Mouse (Mus musculus): Measurements from ENCODE around the gene Col5a1.

Col5a1 gene

DNA sequence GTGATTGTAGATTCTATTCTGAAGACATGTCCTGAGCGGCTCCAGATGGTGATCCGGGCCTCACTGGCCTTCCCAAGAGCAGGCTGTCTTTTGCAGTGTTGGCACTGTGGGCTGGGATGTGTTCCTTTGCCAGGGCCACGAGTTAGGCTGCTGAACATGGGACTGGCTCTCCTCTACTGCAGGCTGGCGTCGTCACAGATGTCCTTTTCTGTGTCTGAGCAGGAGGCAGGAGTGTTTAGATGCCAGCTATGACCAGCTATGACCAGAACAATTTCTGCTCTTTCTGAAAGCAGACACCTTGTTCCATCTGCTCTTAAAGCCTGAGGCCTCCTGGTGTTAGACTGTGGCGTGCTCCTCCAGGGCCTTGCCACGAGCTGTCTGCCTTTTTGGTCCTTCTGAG lies 31.9 kb downstream of the Col5a1 start:
- no peak for DNase-seq (ENCODE audit: low spot score in 2 of 2)

GRCm38 (mm10) chr2:27919309-27919850 lies 33.2 kb downstream of the Col5a1 start:
- DNase-seq (ENCODE audit: low spot score in 2 of 2): no peak

DNA sequence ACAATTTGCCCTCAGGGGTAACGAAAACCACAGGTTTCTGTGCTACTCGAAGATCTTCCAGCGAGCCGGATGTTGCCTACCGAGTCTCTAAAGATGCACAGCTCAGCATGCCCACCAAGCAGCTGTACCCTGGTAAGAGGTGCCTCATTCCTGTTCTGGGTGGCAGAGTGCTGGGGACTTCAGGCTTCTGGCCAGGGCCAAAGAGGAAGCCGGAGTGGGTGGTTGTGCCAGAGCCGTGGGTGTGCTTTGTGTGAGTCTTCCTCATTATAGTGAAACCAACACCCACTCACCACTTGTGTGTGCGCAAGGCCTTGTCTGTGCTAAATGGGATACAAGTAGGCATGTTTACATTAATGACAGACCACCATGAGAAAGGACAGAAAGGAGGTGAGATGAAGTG lies 35.8 kb downstream of the Col5a1 start:
- DNase-seq (ENCODE audit: low spot score in 2 of 2): no peak

GRCm38 (mm10) chr2:27923718-27924117 lies 37.5 kb downstream of the Col5a1 start:
- no peak for DNase-seq (ENCODE audit: low spot score in 2 of 2)

GRCm38 (mm10) chr2:27924463-27924862 lies 38.2 kb downstream of the Col5a1 start:
- DNase-seq (ENCODE audit: low spot score in 2 of 2): no peak

GRCm38 (mm10) chr2:27926478-27927165 lies 40.4 kb downstream of the Col5a1 start:
- DNase-seq (ENCODE audit: low spot score in 2 of 2): peak; percentile 47 to 72

- no peak for DNase-seq (ENCODE audit: low spot score in 2 of 2)
Measured at GRCm38 (mm10) chr2:27930471-27931015, 44.3 kb downstream of the Col5a1 start.

GRCm38 (mm10) chr2:27931130-27931529 lies 44.9 kb downstream of the Col5a1 start:
- DNase-seq (ENCODE audit: low spot score in 2 of 2): no peak

DNA sequence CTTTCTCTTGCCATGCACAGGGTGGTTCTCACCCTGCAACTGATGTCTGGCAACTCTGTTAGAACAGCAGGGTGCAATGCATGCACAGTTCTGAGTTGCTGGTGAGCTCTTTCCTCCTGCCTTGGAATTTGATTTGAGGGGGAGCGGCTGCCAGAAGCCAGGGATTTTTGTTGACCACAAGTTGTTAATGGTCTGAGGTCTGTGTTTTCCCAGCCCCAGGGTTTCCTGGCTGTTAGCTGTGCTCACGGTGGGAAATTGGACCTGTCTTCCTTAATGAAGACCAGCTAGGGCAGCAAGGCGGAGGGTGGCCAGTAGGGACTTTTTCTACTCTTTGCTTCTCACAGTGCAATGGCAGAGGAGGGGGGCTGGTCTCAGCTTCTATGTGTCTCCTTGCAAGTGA lies 45.7 kb downstream of the Col5a1 start:
- DNase-seq (ENCODE audit: low spot score in 2 of 2): no peak

GRCm38 (mm10) chr2:27934269-27934668 lies 48.0 kb downstream of the Col5a1 start:
- no peak for DNase-seq (ENCODE audit: low spot score in 2 of 2)

- DNase-seq (ENCODE audit: low spot score in 2 of 2): no peak
Measured at GRCm38 (mm10) chr2:27934831-27935230, 48.6 kb downstream of the Col5a1 start.

DNA sequence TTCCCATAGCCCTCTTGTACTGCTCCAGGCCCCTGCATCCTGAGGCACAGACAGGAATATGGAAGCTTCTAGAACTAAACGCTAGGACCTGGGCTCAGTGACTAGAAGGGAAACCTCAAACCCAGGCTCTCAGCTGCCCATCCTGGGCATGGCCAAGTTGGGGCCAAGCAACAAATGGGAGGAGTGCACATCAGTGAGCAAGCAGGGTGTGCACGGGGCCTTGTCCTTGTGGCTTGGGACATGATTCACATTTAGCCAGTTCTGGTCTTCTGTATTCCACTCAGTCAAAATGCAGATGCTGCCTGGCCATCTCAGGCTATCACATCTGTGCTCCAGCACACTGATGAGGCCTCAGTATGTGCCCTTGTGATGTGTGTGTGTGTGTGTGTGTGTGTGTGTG lies 49.2 kb downstream of the Col5a1 start:
- DNase-seq (ENCODE audit: low spot score in 2 of 2): no peak

- DNase-seq (ENCODE audit: low spot score in 2 of 2): peak in 1 of 2 experiments; percentile 50
Measured at GRCm38 (mm10) chr2:27936607-27937191, 50.5 kb downstream of the Col5a1 start.

DNA sequence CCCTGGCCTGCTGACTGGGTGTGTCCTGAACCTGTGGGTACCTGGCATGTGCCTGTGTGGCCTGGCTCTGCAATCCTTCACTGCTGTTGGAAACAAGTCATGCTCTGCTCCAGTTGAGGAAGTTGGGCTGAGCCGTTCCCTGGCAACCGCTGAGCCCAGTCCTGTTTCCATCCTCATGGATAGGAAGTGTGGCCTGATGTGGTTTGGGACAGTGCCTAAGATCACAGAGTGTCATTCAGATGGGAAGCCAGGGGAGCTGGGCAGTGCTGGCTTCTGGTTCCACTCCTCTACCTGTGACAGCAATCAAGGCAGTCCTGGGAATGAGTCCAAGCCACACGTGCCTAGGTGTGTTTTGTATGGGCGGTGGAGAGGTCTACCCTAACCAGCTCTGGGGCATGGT lies 53.2 kb downstream of the Col5a1 start:
- DNase-seq (ENCODE audit: low spot score in 2 of 2): no peak

DNA sequence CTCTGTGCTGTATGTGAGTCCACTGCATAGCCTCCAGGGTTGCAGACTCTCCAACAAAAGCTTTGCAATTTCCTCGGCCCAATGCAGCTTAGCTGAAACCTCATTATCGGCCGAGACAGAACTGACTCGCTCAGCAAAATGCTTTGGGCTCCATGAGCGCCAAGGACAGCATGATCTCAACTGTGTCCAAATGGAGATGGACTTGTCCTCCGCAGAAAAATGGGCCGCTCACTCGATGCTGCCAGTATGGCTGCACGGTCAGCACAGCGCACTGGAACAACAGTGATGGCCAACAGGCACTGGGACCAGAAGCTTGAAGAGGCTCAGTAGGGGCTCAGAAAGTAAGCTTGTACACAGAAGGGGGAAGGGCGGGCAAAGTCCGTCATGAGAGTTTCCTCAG lies 53.9 kb downstream of the Col5a1 start:
- DNase-seq (ENCODE audit: low spot score in 2 of 2): no peak

- no peak for DNase-seq (ENCODE audit: low spot score in 2 of 2)
Measured at GRCm38 (mm10) chr2:27947252-27947651, 61.0 kb downstream of the Col5a1 start.

GRCm38 (mm10) chr2:27947917-27948316 lies 61.7 kb downstream of the Col5a1 start:
- no peak for DNase-seq (ENCODE audit: low spot score in 2 of 2)

- DNase-seq (ENCODE audit: low spot score in 2 of 2): no peak
Measured at GRCm38 (mm10) chr2:27953866-27954265, 67.6 kb downstream of the Col5a1 start.

DNA sequence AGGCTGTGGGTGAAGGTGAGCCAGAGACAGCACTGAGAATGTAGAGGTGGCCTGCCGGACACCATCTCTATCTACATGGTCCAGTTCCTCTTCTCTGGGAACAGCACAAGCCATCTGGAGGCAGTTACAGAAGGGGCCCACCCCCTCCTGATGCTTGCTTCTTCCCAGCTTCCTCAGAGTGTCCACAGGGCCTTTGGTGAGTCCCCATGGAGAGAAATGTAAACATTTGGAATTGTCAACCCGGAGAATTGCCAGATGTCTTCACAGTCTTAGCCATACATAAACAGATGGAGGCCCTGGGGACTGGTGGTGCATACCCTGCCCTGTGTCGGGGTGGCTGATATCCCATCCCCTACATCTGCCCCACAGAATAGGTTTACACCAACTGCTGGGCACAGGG lies 68.7 kb downstream of the Col5a1 start:
- no peak for DNase-seq (ENCODE audit: low spot score in 2 of 2)

DNA sequence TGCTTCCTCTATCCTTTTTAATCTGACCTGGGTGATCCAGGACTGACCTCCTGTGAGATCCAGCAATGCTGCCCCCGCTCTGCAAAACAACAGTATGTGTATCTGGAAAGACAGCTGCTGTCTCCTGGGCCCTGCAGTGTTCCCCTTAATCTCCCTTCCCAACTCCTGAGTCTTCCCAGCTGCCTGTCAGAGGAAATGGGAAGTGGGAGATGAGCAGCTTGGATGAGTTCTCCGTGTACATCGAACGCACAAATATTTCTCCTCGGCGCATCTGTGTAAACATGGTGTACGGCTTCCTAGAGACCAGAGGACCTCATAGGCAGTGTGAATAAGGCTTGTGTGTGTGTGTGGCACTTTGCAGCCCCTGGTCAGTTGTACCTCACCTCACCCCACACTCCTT lies 70.5 kb downstream of the Col5a1 start:
- no peak for DNase-seq (ENCODE audit: low spot score in 2 of 2)

DNA sequence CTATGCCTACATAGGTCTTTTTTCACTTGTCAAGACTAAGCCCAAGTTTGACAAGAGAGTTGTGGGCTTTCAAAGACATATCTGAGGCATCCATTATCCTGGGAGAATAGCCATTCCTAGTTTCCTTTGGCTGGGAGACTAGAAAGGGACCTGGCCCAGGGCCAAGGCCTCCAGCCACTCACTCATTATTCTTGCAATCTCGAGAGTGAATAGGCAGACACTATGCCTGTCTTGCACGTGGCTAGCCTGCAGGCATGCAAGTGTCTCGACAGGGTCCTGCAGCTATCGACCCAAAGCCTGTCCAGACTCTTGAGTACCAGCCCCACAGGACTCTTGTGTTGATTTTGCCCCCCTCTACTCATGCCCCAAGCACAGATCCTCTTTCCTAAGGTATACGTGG lies 71.0 kb downstream of the Col5a1 start:
- DNase-seq (ENCODE audit: low spot score in 2 of 2): no peak

GRCm38 (mm10) chr2:27959275-27959674 lies 73.0 kb downstream of the Col5a1 start:
- DNase-seq (ENCODE audit: low spot score in 2 of 2): no peak

GRCm38 (mm10) chr2:27961190-27961589 lies 75.0 kb downstream of the Col5a1 start:
- no peak for DNase-seq (ENCODE audit: low spot score in 2 of 2)

Measured in frontal cortex, postnatal 14 days (tissue).